Mouse (Mus musculus): ENCODE data around the gene Cdk7. TPM values are rescaled to one million over a fixed set of nuclear protein-coding genes. Genes with fewer than 3 reads are reported as not detected.
"Not testable (repeated sequence)": the region's sequence is repeated elsewhere in the genome, so short reads cannot be mapped to it uniquely, and the experiment has no call there.

The Cdk7 gene
- total RNA-seq, 2 experiments from 2014 or later, result 22.2 to 26.1 TPM

DNA sequence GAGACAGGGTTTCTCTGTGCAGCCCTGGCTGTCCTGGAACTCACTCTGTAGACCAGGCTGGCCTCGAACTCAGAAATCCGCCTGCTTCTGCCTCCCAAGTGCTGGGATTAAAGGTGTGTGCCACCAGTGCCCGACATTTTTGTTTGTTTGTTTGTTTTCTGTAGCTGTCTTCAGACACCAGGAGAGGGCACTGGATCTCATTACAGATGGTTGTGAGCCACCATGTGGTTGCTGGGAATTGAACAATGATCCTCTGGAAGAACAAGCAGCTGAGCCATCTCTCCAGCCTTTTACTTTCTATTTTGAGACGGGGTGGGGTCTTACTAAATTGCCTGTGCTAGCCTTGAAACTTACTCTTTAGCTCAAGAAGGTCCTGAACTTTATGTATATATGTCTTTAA, 2.2 kb downstream of the Cdk7 start:
- not testable (repeated sequence) for ATAC-seq (ENCODE audit: poor library complexity, severe bottlenecking)

GRCm38 (mm10) chr13:100728086-100728485, 2.7 kb downstream of the Cdk7 start:
- ATAC-seq (ENCODE audit: poor library complexity, severe bottlenecking), result no peak

DNA sequence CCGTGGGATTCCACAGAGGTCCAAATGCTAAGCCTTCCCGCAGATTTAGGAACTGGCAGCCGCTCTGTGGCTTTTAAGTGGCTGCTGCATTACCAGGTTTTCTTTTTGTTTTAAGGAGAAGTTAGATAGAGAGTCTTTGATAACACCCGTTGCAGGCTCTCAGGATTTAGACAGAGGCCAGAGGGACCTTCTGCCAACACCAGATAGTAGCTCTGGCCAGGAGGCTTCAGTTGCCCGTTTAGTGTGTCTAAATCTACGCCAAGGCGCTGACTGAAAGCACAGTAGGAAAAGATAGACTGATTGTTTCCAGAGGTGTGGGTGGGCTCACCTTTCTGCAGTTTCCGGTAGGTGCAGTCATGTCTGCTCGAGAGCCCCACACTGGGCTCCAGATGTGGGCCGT, 5.5 kb downstream of the Cdk7 start:
- no peak for ATAC-seq (ENCODE audit: poor library complexity, severe bottlenecking)

GRCm38 (mm10) chr13:100724051-100724754, 6.5 kb downstream of the Cdk7 start:
- no peak for ATAC-seq (ENCODE audit: poor library complexity, severe bottlenecking)

GRCm38 (mm10) chr13:100721656-100722055, 9.1 kb downstream of the Cdk7 start:
- ATAC-seq (ENCODE audit: poor library complexity, severe bottlenecking), result no peak

- ATAC-seq (ENCODE audit: poor library complexity, severe bottlenecking), result no peak
Measured at GRCm38 (mm10) chr13:100715467-100715866, 15.3 kb downstream of the Cdk7 start.

DNA sequence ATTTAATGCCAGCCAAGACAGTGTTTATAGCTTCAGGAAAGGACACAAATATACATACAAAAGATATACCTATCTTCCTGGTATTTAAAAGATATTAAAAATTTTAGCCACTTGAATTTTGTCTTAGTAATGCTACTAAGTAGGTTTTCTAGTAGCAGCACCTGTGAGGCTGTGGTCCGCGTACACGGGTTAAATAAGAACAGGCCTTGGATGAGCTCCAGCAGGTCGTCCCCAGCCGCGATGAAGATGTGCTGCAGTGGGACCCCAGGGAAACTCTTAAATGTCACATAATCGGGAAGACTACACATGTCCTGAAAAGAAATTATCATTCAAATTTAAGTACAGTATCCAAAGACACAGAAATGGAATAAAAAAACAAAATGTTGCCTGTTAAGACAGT, 24.5 kb downstream of the Cdk7 start:
- no peak for ATAC-seq (ENCODE audit: poor library complexity, severe bottlenecking)

DNA sequence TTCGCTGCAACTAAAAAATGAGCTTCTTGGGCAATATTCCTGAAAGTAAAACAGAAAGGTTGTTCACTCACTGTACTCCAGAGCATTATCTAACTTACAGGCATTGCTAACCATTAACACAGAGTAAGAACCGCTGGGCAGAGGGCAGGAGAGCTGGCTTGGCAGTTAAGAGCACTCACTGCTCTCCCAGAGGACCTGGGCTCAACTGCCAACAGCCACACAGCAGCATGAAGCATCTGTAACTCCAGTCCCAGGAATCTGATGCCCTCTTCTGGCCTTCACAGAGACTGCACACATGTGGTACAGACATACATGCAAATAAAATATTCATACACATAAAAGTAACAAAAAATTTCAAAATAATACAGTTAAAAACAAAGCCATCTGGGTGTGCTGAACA, 27.3 kb downstream of the Cdk7 start:
- no peak for ATAC-seq (ENCODE audit: poor library complexity, severe bottlenecking)

- no peak for ATAC-seq (ENCODE audit: poor library complexity, severe bottlenecking)
Measured at GRCm38 (mm10) chr13:100698866-100699265, 31.9 kb downstream of the Cdk7 start.

- peak; percentile 66 for ATAC-seq (ENCODE audit: poor library complexity, severe bottlenecking)
Measured at GRCm38 (mm10) chr13:100697541-100697940, 33.2 kb downstream of the Cdk7 start.

- no peak for ATAC-seq (ENCODE audit: poor library complexity, severe bottlenecking)
Measured at GRCm38 (mm10) chr13:100687513-100687912, 43.2 kb downstream of the Cdk7 start.

DNA sequence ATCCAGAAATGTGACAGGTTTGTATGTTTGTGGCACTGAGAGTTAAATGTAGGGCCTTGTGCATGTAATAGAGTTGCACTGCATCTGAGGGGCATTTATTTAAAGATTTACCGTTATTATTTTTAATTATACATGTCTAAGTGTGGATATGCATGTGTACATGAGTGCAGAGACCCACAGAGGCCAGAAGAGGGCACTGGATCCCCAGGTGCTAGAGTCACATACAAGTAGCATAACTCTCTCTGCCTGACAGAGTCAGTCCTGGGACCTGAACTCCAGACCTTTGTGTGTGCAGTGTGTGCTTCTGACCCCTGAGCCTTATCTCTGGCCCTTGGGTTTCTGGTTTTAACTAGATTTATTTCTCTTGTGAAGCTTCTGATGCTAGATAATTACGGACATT, 46.4 kb downstream of the Cdk7 start:
- ATAC-seq (ENCODE audit: poor library complexity, severe bottlenecking), result peak; percentile 62; the same call in 1 of the 2 replicates

DNA sequence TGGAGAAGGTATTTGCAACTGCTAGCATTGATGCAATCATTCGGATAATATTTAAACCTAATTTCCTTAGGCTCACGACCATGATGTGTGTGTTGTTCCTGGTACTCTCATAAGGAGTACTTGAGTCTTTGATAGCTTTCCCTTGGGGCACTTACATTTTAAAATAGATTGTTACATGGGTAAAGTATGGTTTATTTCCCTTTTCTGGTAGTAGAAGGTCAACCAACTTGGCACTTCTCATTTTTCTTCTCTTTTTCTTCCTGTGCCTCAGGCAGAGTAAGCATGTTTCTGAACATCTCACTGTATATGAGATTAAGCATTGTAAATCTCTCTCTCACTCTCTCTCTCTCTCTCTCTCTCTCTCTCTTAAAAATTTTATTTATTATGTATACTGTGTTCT, 47.9 kb downstream of the Cdk7 start:
- ATAC-seq (ENCODE audit: poor library complexity, severe bottlenecking), result peak; percentile 54; the same call in 1 of the 2 replicates

DNA sequence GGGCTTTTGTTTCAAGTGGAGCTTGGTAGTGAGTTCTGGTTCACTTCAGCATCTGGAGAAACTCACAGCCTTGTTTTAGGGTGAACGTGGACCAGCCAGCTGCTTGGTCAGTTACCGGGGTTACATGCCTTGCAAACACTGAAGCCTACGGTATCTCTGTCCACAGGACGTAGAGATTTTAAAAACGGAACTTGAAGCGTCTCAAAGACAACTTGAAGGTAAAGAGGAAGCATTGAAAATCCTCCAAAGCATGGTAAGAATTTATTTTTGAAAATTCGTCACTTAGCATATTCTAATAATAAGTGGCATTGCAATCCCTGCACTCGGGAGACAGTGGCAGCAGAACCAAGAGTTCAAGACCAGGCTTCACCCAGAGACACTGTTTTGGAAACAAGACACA, 49.1 kb downstream of the Cdk7 start:
- peak; percentile 25; the same call in 1 of the 2 replicates for ATAC-seq (ENCODE audit: poor library complexity, severe bottlenecking)

GRCm38 (mm10) chr13:100675936-100676635, 54.7 kb downstream of the Cdk7 start:
- peak; percentile 85 for ATAC-seq (ENCODE audit: poor library complexity, severe bottlenecking)

GRCm38 (mm10) chr13:100670181-100670741, 60.5 kb downstream of the Cdk7 start:
- peak; percentile 36 for ATAC-seq (ENCODE audit: poor library complexity, severe bottlenecking)

GRCm38 (mm10) chr13:100669291-100670022, 61.3 kb downstream of the Cdk7 start, which contains the start of gene Ccdc125:
Gene Ccdc125 (plus strand): TSS chr13:100669717.
- peak; percentile 61 for ATAC-seq (ENCODE audit: poor library complexity, severe bottlenecking)

- peak; percentile 85 for ATAC-seq (ENCODE audit: poor library complexity, severe bottlenecking)
Measured at GRCm38 (mm10) chr13:100659864-100660456, 70.8 kb downstream of the Cdk7 start.

GRCm38 (mm10) chr13:100658091-100658490, 72.6 kb downstream of the Cdk7 start:
- no peak for ATAC-seq (ENCODE audit: poor library complexity, severe bottlenecking)

Measured in megakaryocyte, adult 5-6 weeks (primary cell).